Mouse (Mus musculus): Measurements from ENCODE around the gene Scml2. TPM values are rescaled to one million over a fixed set of nuclear protein-coding genes. Genes with fewer than 3 reads are reported as not detected.
A peak's percentile ranks its signal among the peaks of the same experiment; 100 is the strongest.
"Not testable (repeated sequence)": the region's sequence is repeated elsewhere in the genome, so short reads cannot be mapped to it uniquely, and the experiment has no call there.

Scml2 gene
- polyA plus RNA-seq (2012; rRNA removed) = 0.20 and 0.33 TPM in 2 replicates

DNA sequence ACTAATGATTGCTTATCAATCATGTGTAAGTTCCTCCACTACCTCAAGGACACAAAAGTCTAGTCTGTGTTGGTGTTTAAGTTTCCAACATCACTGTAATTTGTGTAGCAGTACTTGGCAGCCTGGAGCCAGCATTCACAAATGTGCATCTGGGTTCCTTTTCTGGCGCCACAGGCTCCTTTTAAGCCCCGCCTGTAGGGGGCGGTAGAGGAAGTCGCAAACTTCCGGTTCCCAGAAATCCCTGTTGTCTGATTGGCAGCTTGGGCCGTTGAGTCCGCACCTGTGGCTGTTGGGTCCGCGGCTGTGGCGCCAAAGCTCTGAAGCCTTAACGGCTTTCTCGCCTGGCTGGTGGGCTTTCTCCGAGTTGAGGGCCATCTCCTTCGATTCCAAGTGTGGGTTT, at the start of gene Scml2:
TSS of gene Scml2 (plus strand) at position 301 of the 400 bp plus-strand sequence.
- DNase-seq; H3K4me3 ChIP-seq (replicated peaks; ENCODE audit: extremely low read depth, low read depth, low read length); H3K4me1 ChIP-seq (ENCODE audit: control insufficient read depth, insufficient read depth, low read length): not testable (repeated sequence)
- 98% methylated on average over 9 of the region's 14 CpGs for WGBS

DNA sequence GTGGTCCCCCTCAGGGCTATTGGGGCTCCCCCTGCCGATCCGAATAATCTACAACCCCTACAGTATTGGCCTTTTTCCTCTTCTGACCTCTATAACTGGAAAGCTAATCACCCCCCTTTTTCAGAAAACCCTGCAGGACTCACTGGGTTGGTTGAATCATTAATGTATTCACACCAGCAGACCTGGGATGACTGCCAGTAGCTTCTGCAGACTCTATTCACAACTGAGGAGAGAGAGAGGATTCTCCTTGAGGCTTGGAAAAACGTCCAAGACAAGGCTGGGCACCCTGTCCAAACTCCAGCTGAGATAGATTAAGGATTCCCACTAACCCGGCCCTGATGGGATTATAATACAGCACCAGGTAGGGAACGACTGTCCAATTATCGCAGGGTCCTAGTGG, 41.4 kb upstream of the Scml2 start:
- H3K4me3 ChIP-seq (replicated peaks; ENCODE audit: extremely low read depth, low read depth, low read length); H3K4me1 ChIP-seq (ENCODE audit: control insufficient read depth, insufficient read depth, low read length); DNase-seq: not testable (repeated sequence)
- 77% methylated on average over 6 of the region's 6 CpGs for WGBS

- whole genome bisulfite sequencing = 23% methylated on average over 22 of the region's 22 CpGs
- DNase-seq = peak; percentile 5
- Histone ChIP-seq H3K4me1 (ENCODE audit: control insufficient read depth, insufficient read depth, low read length) (no peaks in the 10 kb centered on the region), H3K4me3 (replicated peaks; ENCODE audit: extremely low read depth, low read depth, low read length) (peak overlapping the region; percentile 65)
- TF ChIP-seq CTCF (IDR thresholded peaks at IDR 0.05; ENCODE audit: insufficient read depth, low read length) (no peak), POLR2A (IDR thresholded peaks at IDR 0.05; ENCODE audit: borderline replicate concordance, extremely low read depth, low read depth, low read length) (no peak)
Measured at GRCm38 (mm10) chrX:161162314-161163068, 45.5 kb downstream of the Scml2 start.

GRCm38 (mm10) chrX:161163069-161163416, 46.0 kb downstream of the Scml2 start:
- TF ChIP-seq POLR2A (IDR thresholded peaks at IDR 0.05; ENCODE audit: borderline replicate concordance, extremely low read depth, low read depth, low read length) (no peak), CTCF (IDR thresholded peaks at IDR 0.05; ENCODE audit: insufficient read depth, low read length) (no peak)
- Histone ChIP-seq H3K4me1 (ENCODE audit: control insufficient read depth, insufficient read depth, low read length) (no peaks in the 10 kb centered on the region), H3K4me3 (replicated peaks; ENCODE audit: extremely low read depth, low read depth, low read length) (peak overlapping the region; percentile 65)
- no peak for DNase-seq
- WGBS = 28% methylated on average over 6 of the region's 6 CpGs

DNA sequence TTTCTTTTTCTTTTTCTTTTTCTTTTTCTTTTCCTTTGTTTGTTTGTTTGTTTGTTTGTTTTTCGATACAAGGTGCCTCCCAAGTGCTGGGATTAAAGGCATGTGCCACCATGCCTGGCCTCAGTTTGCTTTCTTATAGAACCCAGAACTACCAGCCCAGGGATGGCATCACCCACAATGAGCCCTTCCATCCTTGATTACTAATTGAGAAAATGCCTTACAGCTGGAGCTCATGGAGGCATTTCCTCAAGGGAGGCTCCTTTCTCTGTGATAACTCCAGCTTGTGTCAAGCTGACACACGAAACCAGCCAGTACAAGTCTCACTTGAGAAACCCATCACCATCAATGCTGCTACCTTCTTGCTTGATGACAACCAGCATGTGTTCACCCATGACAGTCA, 170.2 kb downstream of the Scml2 start, which contains the start of gene Gm15262:
TSS of gene Gm15262 (plus strand) at position 301 of the 400 bp plus-strand sequence.
- 42% methylated on average over 2 of the region's 2 CpGs for WGBS
- not testable (repeated sequence) for H3K4me1 ChIP-seq (ENCODE audit: control insufficient read depth, insufficient read depth, low read length); H3K4me3 ChIP-seq (replicated peaks; ENCODE audit: extremely low read depth, low read depth, low read length); DNase-seq

Other genes starting within 250 kb of the Scml2 start
- gene Gja6, start 210.1 kb upstream of the Scml2 start, polyA plus RNA-seq (2012; rRNA removed) = 0.18 and 0.22 TPM in 2 replicates
- gene Cdkl5, start 122.5 kb upstream of the Scml2 start, polyA plus RNA-seq (2012; rRNA removed) = 4.9 and 7.1 TPM in 2 replicates
- not detected in 2 replicates for gene Gm15262, start 170.3 kb downstream of the Scml2 start, polyA plus RNA-seq (2012; rRNA removed)